Mouse (Mus musculus): ENCODE measurements around the gene Os9. TPM values are rescaled to one million over a fixed set of nuclear protein-coding genes. Genes with fewer than 3 reads are reported as not detected.

The Os9 gene
- polyA plus RNA-seq, 3 experiments from 2014 or later: 61.9 to 81.5 (median 75.8) TPM

DNA sequence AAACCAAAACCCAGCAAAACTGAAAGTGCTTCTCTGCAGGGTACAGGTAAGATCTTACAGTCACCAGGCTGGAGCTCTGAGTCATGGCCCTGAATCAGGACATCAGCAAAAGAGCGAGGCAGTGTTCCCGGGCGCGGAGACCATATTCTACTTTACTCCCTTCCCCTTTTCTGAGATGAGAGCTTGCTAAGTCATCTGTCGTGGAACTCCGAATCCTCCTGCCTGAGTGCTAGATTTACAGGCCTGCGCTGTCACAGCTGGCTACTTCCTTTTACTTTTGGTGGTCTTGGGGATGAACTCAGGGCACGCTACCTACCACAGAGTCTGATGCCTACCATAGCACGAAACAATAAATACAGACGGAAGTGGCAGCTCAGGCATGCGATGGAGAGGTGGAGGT is 6.5 kb downstream of the Os9 start:
- ATAC-seq: no peak

GRCm38 (mm10) chr10:127111001-127111887 is 9.7 kb downstream of the Os9 start:
- no peak for ATAC-seq

- ATAC-seq: no peak
Observed at GRCm38 (mm10) chr10:127108262-127108583, 12.7 kb downstream of the Os9 start.

DNA sequence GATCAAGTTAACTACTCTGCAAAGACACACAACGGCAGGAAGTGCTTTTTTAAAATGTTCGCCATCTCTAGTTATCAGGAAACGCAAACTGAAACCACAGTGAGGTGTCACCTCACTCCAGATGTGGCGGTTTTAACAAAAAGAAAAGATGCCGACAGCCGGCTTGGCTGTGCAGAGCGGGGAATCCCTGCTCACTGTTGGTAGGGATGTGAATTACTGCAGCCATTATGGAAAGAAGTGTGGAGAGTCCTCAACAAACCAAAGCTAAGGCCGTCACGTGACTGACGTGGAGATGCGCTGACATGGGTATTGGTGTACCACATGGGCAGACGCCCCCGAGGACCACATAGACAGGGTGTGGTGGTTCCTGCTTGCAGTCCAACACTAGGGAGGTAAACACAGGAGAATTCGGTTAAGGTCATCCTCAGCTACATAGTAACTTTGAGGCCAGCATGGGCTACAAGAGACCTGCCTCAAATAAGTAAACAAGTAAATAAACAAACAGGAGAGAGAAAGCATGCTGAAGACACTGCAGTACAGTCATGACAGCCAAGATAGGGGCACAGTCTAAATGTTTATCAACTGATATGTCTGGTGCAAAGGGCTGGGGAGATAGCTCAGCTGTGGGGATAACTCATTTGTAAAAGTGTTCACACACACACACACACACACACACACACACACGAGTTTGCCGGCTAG is 13.2 kb downstream of the Os9 start:
- ATAC-seq: peak; percentile 84

DNA sequence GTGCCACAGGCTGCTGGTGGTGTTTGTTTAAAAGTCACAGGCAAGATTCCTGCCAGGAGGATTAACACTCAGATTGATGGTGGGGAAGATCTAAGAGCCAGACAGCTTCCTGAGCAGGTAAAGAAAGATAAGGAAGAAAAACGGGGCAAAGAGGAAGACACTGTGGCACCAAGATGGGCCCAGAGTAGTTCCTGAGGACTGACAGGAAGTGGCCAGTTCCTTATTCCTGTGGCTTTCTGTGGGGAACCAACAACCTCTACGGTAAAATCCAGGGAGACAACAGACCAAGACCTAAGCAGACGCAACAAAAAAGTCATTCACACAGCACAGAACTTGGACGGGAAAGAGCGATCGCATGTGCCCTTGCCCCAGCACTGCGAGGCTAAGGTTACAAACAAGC is 17.3 kb downstream of the Os9 start:
- ATAC-seq: no peak

GRCm38 (mm10) chr10:127101151-127101550 is 19.8 kb downstream of the Os9 start:
- no peak for ATAC-seq

DNA sequence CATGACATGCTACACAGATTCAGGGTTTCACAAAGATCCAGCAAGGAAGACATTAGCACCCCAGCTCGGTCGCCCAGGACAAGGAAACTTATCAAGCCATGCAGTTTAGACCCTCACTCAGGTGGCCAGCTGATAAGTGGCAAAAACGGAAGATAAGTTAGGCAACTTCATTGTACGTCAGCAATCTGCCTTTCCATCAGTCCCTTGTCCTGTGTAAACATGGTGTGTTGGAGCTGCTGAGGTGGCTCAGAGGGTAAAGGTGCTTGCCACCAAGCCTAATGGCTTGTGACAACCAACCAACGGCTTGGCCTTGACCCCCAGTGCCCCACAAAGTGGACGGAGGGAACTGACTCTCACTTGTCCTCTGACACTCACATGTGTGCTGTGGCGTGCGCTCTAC is 20.5 kb downstream of the Os9 start:
- ATAC-seq: no peak

DNA sequence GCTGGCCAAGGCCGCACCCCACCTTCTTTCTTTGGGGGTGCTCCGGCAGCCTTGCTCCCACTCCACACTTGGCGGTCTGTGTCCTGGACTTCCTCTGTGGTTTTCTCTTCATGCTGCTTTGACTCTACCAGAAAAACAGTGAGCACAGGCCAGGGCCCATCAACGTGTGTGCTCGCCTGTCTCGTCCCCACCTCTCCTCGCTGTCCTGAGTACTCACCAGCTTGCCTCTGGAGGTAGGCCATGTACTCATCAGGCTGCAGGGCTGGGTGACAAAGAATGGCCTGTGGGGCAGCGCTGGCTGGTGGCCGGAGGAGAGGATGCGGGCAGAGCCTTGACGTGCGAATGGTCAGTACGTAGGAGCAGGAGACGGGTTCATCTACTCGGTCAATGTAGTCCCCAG is 21.1 kb downstream of the Os9 start:
- no peak for ATAC-seq

- no peak for ATAC-seq
Observed at GRCm38 (mm10) chr10:127099191-127099590, 21.7 kb downstream of the Os9 start.

DNA sequence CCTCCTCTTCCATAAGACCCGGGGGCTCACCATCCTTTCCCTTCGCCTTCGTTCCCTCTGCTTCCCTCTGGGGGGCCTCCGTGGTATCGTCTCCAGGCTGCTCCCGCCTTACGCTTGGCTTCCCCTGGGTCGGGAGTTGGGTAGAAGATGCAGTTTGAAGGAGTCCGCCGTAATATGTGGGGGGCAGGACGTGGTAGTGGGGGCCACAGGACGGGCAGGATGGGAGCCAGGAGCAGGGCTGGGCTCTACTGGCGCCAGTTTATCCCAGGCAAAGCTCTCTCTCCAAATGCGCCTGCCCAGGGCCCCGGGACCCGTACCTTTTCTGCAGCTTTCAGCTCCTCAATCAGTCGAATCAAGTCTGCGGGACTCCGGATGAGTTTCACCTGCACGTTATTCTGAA is 22.4 kb downstream of the Os9 start:
- no peak for ATAC-seq

- ATAC-seq: no peak
Observed at GRCm38 (mm10) chr10:127094382-127094802, 26.5 kb downstream of the Os9 start.

DNA sequence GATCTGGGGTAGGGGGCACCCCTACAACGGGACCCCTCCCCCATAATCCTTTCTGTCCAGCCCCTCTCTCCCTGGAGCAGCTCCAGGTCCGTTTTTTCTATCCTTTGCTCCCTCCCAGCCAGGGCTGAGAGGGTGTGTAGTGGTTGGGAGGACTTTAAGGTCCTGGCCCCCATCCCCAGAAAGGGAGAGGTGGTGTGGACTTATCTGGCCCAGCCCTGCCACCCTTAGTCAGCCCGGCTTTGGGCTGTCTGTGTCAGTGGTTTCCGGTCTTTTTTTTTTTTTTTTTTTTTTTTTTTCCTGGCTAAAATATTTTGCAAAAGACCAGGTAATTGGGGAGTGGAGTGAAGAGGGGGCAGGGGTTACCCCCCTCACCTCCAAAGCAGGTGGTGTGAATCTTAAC is 28.2 kb downstream of the Os9 start:
- no peak for ATAC-seq

DNA sequence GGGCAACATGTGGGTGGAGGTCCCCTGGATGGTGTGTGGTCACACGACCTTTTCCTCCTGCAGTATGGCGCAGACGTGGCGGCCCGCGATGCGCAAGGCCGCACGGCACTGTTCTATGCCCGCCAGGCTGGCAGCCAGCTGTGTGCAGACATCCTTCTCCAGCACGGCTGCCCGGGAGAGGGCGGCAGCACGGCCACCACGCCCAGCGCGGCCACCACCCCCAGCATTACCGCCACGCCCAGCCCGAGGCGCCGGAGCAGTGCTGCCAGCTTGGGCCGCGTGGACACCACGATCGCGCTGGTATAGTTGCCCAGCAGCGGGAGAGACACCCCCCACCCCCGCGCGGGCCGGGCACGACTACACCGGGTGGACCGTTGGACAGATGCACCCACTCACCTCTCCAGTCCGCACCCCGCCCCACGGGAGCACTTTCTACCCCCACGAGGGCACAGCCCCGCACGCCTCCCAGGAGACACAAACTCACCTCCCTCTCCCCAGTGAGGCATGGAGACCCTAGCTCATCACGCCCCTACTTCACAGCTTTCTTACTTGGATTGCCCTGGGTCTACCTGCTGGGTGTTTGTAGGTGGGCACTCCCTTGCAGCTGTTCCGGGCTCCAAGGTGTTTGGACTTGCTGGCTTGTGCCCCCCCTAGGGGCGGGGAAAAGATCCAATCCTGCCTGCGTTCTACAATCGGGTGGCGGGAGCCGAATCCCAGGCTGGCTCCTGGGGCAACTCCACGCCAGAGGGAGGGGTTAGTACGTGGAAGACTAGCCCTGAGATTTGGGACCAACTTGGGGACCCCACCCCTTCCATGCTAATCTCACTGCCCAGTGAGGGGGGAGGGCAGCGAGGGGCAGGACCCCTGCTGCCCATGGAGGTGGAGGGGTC is 29.2 kb downstream of the Os9 start:
- ATAC-seq: no peak

GRCm38 (mm10) chr10:127090560-127091411 is 30.1 kb downstream of the Os9 start:
- no peak for ATAC-seq

DNA sequence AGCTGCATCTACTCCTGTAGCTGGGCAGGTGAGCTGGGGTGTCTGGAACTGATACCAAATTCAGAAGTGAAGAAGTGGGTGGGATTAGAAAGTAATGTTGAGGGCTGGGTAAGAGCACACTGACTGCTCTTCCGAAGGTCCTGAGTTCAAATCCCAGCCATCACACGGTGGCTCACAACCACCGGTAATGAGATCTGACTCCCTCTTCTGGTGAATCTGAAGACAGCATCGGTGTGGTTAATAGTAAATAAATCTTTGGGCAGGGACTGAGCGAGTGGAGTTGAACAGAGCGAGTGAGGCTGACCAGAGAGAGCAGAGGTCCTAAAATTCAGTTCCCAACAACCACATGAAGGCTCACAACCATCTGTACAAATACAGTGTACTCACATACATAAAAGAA is 35.3 kb downstream of the Os9 start:
- ATAC-seq: no peak

DNA sequence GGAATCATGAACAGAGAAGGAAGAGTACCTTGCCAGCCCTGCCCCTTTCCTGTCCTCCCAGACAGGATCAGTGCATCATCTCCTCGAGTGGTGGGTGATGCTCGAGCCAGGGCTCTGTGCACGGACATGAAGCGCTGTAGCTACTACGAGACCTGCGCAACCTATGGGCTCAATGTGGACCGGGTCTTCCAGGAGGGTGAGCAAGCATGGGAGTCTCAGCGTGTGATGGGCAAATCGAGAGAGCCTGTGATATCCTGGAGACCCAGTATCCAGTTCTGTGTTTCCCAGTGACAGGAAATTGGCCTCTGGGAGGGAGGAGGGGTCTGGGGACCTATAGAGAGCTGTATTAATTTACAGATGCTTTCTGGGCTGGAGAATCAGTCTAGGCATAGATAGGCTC is 35.9 kb downstream of the Os9 start:
- no peak for ATAC-seq

DNA sequence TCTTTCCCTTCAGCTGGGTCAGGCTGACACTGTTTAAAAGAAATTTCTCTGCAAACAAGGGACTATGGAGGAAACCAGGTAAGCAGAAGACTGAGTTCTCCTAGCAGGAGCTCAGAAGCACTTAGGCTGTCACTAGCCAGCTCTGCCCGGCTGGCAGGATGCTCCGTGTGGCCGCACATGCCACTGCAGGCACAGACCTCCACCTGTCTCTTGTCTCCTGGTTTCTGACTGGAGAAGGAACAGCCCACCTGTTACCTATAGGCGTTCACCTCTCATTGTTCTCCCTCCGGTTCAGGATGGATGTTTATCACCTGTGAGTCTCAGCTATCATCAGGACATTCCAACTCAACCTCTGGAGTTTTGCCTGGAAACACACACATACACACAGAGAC is 37.0 kb downstream of the Os9 start:
- ATAC-seq: no peak

DNA sequence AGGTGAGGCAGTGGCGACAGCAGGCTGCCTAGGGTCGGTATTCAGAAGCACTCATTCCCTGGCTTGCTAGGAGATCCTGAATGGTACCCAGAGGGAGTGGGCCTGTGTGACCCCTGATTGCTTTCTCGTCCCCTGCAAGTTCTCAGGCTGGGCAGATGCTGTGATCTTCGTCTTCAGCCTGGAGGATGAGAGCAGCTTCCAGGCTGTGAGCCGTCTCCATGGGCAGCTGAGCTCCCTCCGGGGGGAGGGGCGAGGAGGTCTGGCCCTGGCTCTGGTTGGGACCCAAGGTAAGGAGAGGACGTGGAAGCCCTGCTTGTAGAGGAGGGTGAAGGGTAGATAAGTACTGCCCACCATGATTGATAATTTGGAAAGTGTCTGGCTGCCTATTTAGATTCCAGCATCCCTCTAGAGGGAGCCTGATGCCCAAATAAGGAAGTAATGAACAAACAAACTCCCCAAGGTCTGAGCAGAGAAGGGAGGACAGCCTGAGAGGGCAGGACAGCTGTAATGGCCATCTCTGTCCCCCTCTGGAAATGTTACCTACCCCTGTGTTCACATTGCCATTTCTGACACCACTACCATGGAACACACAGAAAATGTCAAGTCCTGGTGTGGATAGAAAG is 37.5 kb downstream of the Os9 start:
- no peak for ATAC-seq

- no peak for ATAC-seq
Observed at GRCm38 (mm10) chr10:127081996-127082620, 38.8 kb downstream of the Os9 start.

DNA sequence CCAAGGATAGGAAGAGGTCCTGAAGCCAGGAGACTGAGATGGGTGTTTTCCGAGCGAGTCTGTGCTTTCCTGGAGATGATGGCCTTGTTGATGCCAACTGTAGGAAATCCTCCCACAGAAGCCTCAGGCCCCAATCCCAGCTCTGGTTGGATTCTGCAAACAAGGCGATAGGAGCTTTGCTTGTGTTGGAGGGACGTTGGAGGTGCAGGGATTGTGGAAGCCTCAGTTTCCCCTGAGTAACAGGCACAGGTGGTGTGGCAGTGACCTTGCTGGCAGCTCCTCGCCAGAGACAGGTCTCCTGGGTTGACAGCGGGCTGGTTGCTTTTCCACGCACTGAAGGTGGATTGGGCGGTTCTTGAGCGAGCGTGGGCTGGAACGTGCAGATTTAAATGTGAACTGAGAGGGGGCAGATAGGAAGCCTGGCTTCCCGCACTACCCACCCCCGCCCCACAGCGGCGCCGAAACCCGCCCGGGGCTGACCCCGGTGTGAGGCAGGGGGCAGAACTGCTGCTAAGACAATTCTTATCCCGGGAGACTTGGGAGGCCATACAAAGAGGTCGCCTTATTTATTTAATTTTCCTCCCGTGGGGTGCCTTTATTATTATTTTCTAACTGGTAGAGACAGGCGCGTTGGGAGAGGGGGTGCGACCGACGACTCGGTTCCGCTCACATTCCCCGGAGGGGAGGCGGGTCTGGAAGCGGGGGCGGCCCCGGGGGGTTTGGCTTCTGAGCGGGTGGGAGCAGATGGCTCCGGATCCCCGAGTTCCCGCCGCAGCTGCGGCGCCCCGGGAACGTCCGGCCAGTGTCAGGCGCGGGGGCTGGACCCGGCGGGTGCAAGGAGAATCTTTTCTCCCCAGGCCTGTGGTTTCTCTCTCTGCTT is 39.8 kb downstream of the Os9 start:
- no peak for ATAC-seq

Data from inflammation-experienced regulatory T-cells, adult 6 months (primary cell).